Mouse (Mus musculus): Measurements from ENCODE around the gene Chd9. TPM values are rescaled to one million over a fixed set of nuclear protein-coding genes. Genes with fewer than 3 reads are reported as not detected.

Gene Chd9
- polyA plus RNA-seq, 1 experiment: not detected

DNA sequence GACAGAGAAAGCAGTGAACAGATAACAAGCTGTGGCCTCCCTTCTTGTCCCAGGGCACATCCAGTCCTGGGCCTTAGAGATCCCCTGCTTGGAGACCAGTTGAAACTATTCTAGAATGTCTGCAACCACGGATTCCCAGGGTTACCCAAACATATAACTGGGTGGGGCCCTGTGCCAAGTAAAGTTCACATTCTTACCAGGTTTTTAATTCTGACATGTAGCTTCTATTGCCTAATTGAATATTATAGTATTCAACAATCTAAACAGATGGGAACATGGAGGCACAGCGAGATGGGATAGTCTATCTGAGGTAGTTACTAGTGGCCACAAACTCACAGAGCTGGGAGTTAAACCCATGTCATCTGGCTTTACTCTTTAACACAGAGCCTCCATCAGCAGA, 10.9 kb upstream of the Chd9 start, which contains the start of gene Gm19935:
Gene Gm19935, minus strand, starts transcription at position 101 of the 400 bp plus-strand sequence.
- TF ChIP-seq CTCF (IDR thresholded peaks at IDR 0.05; ENCODE audit: insufficient read depth, low read depth, low read length): no peak
- TF ChIP-seq POLR2A (IDR thresholded peaks at IDR 0.05; ENCODE audit: insufficient read depth, low read depth, low read length): no peak

GRCm38 (mm10) chr8:90819561-90820320, 8.4 kb upstream of the Chd9 start:
- TF ChIP-seq POLR2A (IDR thresholded peaks at IDR 0.05; ENCODE audit: insufficient read depth, low read depth, low read length) (no peak), CTCF (IDR thresholded peaks at IDR 0.05; ENCODE audit: insufficient read depth, low read depth, low read length) (no peak)
- peaks cover 4% of the 10 kb centered on the region; the same call in 1 of the 2 replicates for H3K4me1 ChIP-seq (ENCODE audit: control insufficient read depth, insufficient read depth, low read length)
- 89% methylated on average over 9 of the region's 9 CpGs for WGBS
- H3K4me3 ChIP-seq (ENCODE audit: insufficient read depth, low read depth, low read length): no peak overlapping the region
- H3K27ac ChIP-seq (ENCODE audit: insufficient read depth, low read depth, low read length): no peak overlapping the region

More for the DNA sequence above, 10.9 kb upstream of the Chd9 start, which contains the start of gene Gm19935:
- H3K4me3 ChIP-seq (ENCODE audit: insufficient read depth, low read depth, low read length): peak within 1 kb of the TSS; percentile 10
- H3K4me1 ChIP-seq (ENCODE audit: control insufficient read depth, insufficient read depth, low read length): peaks cover 4% of the 10 kb centered on the region; the same call in 1 of the 2 replicates
- WGBS: 74% methylated on average over 2 of the region's 2 CpGs
- peak within 1 kb of the TSS; percentile 5; the same call in 1 of the 2 replicates for H3K27ac ChIP-seq (ENCODE audit: insufficient read depth, low read depth, low read length)

GRCm38 (mm10) chr8:90820321-90820696, 7.8 kb upstream of the Chd9 start:
- H3K27ac ChIP-seq (ENCODE audit: insufficient read depth, low read depth, low read length): no peak overlapping the region
- WGBS: 89% methylated on average over 4 of the region's 4 CpGs
- no peak overlapping the region for H3K4me3 ChIP-seq (ENCODE audit: insufficient read depth, low read depth, low read length)
- no peak for TF ChIP-seq POLR2A (IDR thresholded peaks at IDR 0.05; ENCODE audit: insufficient read depth, low read depth, low read length)
- H3K4me1 ChIP-seq (ENCODE audit: control insufficient read depth, insufficient read depth, low read length): peaks cover 4% of the 10 kb centered on the region; the same call in 1 of the 2 replicates

GRCm38 (mm10) chr8:90822443-90822842, 5.7 kb upstream of the Chd9 start:
- H3K4me3 ChIP-seq (ENCODE audit: insufficient read depth, low read depth, low read length): no peak overlapping the region
- H3K27ac ChIP-seq (ENCODE audit: insufficient read depth, low read depth, low read length): no peak overlapping the region
- TF ChIP-seq CTCF (IDR thresholded peaks at IDR 0.05; ENCODE audit: insufficient read depth, low read depth, low read length): no peak
- no peak for TF ChIP-seq POLR2A (IDR thresholded peaks at IDR 0.05; ENCODE audit: insufficient read depth, low read depth, low read length)
- WGBS: 63% methylated on average over 11 of the region's 11 CpGs
- H3K4me1 ChIP-seq (ENCODE audit: control insufficient read depth, insufficient read depth, low read length): no peaks in the 10 kb centered on the region

GRCm38 (mm10) chr8:90825459-90825871, 2.7 kb upstream of the Chd9 start:
- WGBS: 94% methylated on average over 9 of the region's 9 CpGs
- Histone ChIP-seq H3K4me3 (ENCODE audit: insufficient read depth, low read depth, low read length) (no peak overlapping the region), H3K4me1 (ENCODE audit: control insufficient read depth, insufficient read depth, low read length) (peaks cover 10% of the 10 kb centered on the region), H3K27ac (ENCODE audit: insufficient read depth, low read depth, low read length) (no peak overlapping the region)
- TF ChIP-seq CTCF (IDR thresholded peaks at IDR 0.05; ENCODE audit: insufficient read depth, low read depth, low read length): no peak
- TF ChIP-seq POLR2A (IDR thresholded peaks at IDR 0.05; ENCODE audit: insufficient read depth, low read depth, low read length): no peak

GRCm38 (mm10) chr8:90828987-90829740, 1.0 kb downstream of the Chd9 start:
- TF ChIP-seq POLR2A (IDR thresholded peaks at IDR 0.05; ENCODE audit: insufficient read depth, low read depth, low read length): no peak
- TF ChIP-seq CTCF (IDR thresholded peaks at IDR 0.05; ENCODE audit: insufficient read depth, low read depth, low read length): no peak
- Histone ChIP-seq H3K4me3 (ENCODE audit: insufficient read depth, low read depth, low read length) (peak overlapping the region; percentile 62), H3K27ac (ENCODE audit: insufficient read depth, low read depth, low read length) (peak overlapping the region; percentile 9), H3K4me1 (ENCODE audit: control insufficient read depth, insufficient read depth, low read length) (peaks cover 13% of the 10 kb centered on the region)
- 2% methylated on average over 11 of the region's 11 CpGs for WGBS

GRCm38 (mm10) chr8:90829825-90830224, 1.7 kb downstream of the Chd9 start:
- peaks cover 13% of the 10 kb centered on the region for H3K4me1 ChIP-seq (ENCODE audit: control insufficient read depth, insufficient read depth, low read length)
- no peak for TF ChIP-seq POLR2A (IDR thresholded peaks at IDR 0.05; ENCODE audit: insufficient read depth, low read depth, low read length)
- no peak for TF ChIP-seq CTCF (IDR thresholded peaks at IDR 0.05; ENCODE audit: insufficient read depth, low read depth, low read length)
- no peak overlapping the region for H3K27ac ChIP-seq (ENCODE audit: insufficient read depth, low read depth, low read length)
- WGBS: 83% methylated on average over 1 of the region's 1 CpGs
- H3K4me3 ChIP-seq (ENCODE audit: insufficient read depth, low read depth, low read length): no peak overlapping the region

DNA sequence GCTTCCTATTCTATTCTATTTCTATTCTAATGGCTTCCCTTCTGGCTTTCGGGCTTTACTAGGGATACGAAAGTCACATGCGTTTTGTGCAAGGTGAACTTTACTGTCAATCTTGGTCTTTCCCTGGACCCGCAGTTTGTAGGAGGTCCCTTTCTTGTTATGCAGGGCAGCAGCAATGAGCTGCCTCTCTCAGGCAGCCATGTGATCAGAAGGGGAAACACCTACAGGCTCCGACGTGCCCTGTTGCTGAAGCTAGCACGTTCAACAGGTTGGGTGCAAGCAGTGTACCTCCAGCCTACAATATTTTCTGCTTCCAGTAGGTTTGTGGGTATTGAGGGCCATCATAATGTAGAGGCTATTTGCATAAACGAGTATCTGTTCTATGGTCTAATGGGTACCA, 2.8 kb downstream of the Chd9 start:
- no peak for TF ChIP-seq CTCF (IDR thresholded peaks at IDR 0.05; ENCODE audit: insufficient read depth, low read depth, low read length)
- Histone ChIP-seq H3K27ac (ENCODE audit: insufficient read depth, low read depth, low read length) (no peak overlapping the region), H3K4me1 (ENCODE audit: control insufficient read depth, insufficient read depth, low read length) (peaks cover 13% of the 10 kb centered on the region), H3K4me3 (ENCODE audit: insufficient read depth, low read depth, low read length) (no peak overlapping the region)
- 71% methylated on average over 8 of the region's 8 CpGs for WGBS

All from olfactory bulb, adult 2 months (tissue).